Mouse (Mus musculus): ENCODE measurements around the gene Plin5.

GRCm38 (mm10) chr17:56080781-56081585 lies 36.4 kb downstream of the Plin5 start:
- TF ChIP-seq CTCF (IDR thresholded peaks at IDR 0.05; ENCODE audit: low read depth) (no peak), EP300 (IDR thresholded peaks at IDR 0.05; ENCODE audit: low read depth) (no peak)

Data from liver, postnatal 0 days (tissue).